Mouse (Mus musculus) common myeloid progenitor, adult 5-6 weeks (primary cell): Measurements from ENCODE around the gene Pmf1. TPM values are rescaled to one million over a fixed set of nuclear protein-coding genes. Genes with fewer than 3 reads are reported as not detected.

Experiments
- ATAC-seq: replicated peaks from 2 replicates; pipeline ENCODE4 v1.8.0; 2016; ENCODE audit warnings: low read depth, mild to moderate bottlenecking, moderate TSS enrichment, inconsistent platforms; ENCODE audit not compliant: poor library complexity, severe bottlenecking
- total RNA-seq: library from RNA; stranded (forward); fragments of 200-1000, 187-1606 nt; gene quantifications from 2 replicates; pipeline ENCODE4 v1.2.3, GENCODE M21; 2017

Gene Pmf1
- total RNA-seq, 1 experiment from 2014 or later: 88.3 TPM

DNA sequence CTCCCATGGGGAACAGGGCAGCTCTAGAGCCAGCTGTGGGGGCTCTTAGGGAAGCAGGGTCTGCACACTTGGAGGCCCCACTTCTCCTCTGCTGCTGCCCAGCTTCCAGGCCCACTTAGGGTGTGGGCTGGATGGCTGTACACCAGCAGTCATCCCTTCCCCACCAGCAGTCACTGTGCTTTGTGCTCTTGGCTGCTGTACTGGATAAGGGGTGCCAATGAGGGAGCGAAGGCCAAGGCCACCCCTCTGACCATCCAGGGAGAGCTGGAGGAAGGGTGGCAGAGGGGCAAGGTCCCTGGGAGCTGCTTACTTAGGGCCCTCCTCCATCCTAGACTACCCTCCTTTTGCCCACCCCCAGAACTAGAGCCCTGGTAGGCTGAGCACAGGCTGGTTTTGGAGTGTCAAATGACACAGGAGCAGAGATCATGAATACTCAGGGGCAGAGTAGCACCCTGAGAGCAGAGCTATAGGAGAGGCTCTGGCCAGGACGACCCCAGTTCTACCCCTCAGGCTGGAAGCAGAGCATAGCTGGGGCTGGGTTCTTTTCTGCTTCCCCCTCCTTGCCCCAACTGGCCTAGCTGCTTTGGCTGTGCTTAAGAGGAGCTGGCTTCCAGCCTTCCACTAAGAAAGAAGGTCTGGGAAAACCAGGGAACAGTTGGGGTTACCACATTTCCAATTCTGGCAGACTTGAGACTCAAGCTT is 48.4 kb downstream of the Pmf1 start:
- ATAC-seq: no peak

DNA sequence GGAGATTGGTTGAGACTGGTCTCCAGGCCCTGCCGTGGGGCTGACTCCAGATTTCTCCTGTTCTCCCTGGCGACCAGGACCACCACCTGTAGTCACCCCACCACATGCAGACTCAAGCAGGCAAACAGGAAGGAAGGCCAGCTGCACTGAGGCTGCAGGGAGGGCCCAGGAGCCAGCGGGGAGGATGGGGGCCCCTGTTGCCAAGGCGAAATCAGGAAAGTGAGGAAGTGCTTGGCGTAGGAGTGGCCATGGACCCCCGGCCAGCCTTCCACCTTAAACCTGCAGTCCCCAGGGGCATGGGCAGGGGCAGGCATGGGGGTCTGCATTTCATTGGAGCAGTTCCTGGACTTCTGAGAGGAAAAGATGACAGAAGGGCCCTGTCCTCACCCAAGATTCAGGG is 49.0 kb downstream of the Pmf1 start:
- no peak for ATAC-seq

DNA sequence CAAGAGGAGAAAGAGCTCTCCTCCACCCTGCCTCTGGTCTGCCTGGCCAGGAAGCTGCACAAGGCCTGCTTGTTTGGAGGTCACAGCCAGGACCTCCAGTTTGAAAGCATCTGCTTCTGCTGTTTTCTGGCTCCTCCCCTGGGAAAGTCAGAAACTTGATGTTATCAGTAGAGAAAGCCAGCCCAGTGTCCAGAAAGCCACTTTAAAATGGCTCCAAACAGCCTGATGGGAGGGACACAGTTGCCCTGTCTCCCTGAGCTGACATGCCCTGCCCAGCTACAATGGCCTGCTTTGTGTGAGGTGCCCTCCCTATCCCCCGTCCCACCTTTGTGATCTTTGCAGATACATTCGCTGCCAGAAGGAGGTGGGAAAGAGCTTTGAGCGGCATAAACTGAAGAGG is 50.1 kb downstream of the Pmf1 start:
- no peak for ATAC-seq

- ATAC-seq: no peak
These were observed 50.5 kb downstream of the Pmf1 start for GRCm38 (mm10) chr3:88359584-88359983.

DNA sequence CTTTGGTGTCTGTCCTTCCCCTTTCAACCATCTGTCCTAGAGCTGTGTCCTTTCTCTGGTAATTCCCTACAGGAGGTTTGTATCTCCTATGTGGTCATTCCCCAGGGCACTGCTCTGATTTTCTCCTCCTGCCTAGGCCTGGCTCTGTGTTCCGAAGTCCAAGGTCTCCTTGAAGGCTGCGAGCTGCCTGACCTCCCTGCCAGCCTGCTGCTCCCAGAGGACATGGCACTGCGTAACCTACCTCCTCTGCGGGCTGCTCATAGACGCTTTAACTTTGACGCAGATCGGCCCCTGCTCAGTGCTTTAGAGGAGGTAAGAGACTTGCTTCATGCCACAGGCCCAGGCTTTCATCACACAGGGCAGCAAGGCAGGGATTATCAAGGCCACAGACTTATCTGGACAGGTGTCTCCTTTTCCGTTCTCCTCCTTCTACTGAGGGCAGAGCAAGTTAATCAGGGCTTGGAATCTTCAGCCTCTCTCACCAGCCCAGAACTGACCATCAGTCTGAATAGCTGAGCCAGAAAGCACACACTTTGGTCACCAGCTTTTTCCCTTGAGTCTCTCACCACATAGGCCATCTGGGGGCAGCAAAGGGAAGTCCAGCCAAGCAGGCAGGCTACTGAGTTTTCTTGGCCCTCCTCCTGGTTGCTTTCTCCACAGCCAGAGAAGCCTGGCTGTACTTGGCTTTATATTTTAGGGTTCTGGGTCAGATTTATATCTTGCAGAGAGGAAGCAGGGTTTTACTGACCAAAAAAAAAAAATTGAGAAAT is 55.5 kb downstream of the Pmf1 start:
- no peak for ATAC-seq

GRCm38 (mm10) chr3:88352907-88353306 is 57.2 kb downstream of the Pmf1 start:
- no peak for ATAC-seq

DNA sequence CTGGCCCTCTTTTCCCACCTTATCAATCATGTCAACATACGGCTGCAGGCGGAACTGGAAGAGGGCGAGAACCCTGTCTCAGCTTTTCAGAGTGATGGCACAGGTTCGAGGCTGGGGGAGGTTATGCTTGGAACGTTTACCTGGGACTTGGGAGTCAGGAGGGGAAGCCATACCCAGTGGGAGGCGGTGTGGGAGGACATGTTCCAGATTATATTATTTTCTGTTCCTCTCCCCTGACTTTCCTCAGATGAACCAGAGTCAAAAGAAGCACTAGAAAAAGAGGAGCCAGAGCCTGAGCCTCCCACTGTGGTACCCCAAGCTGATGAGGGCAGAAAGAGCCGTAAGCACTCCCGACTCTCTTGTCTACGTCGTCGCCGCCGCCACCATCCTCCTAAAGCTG is 59.4 kb downstream of the Pmf1 start:
- ATAC-seq: no peak

Other genes with a start within 250 kb of the Pmf1 start
- not detected in 2 replicates for gene Rhbg, start 155.6 kb downstream of the Pmf1 start, total RNA-seq
- not detected in 2 replicates for gene Gm38392, start 123.1 kb downstream of the Pmf1 start, total RNA-seq
- gene Tsacc, start 113.3 kb downstream of the Pmf1 start, total RNA-seq: 2.6 and 2.8 TPM in 2 replicates
- gene Cct3, start 113.2 kb downstream of the Pmf1 start, total RNA-seq: 331 and 375 TPM in 2 replicates
- 8.6 and 19.4 TPM in 2 replicates for gene Glmp, start 85.3 kb downstream of the Pmf1 start, total RNA-seq
- 6.7 TPM in 1 of 2 replicates, not detected in the other for gene Tmem79, start 74.2 kb downstream of the Pmf1 start, total RNA-seq
- gene Smg5, start 74.1 kb downstream of the Pmf1 start, total RNA-seq: 48.9 and 61.2 TPM in 2 replicates
- not detected in 2 replicates for gene Paqr6, start 45.7 kb downstream of the Pmf1 start, total RNA-seq
- not detected in 2 replicates for gene Bglap3, start 37.6 kb downstream of the Pmf1 start, total RNA-seq
- not detected in 2 replicates for gene Bglap2, start 31.6 kb downstream of the Pmf1 start, total RNA-seq
- gene Bglap, start 25.9 kb downstream of the Pmf1 start, total RNA-seq: not detected in 2 replicates
- gene Slc25a44, start 14.8 kb upstream of the Pmf1 start, total RNA-seq: 16.8 and 17.1 TPM in 2 replicates
- gene Sema4a, start 50.9 kb upstream of the Pmf1 start, total RNA-seq: 2.5 and 4.7 TPM in 2 replicates
- 19.3 and 25.6 TPM in 2 replicates for gene Lmna, start 99.6 kb upstream of the Pmf1 start, total RNA-seq
- gene Mex3a, start 122.1 kb upstream of the Pmf1 start, total RNA-seq: 7.2 and 9.6 TPM in 2 replicates
- not detected in 2 replicates for gene Rab25, start 138.0 kb upstream of the Pmf1 start, total RNA-seq
- 47.2 and 56.0 TPM in 2 replicates for gene Lamtor2, start 142.7 kb upstream of the Pmf1 start, total RNA-seq
- 47.1 and 48.5 TPM in 2 replicates for gene Ubqln4, start 143.4 kb upstream of the Pmf1 start, total RNA-seq
- 144 and 157 TPM in 2 replicates for gene Ssr2, start 165.5 kb upstream of the Pmf1 start, total RNA-seq
- 92.2 and 93.1 TPM in 2 replicates for gene Arhgef2, start 195.6 kb upstream of the Pmf1 start, total RNA-seq
- not detected in 2 replicates for gene Rxfp4, start 242.8 kb upstream of the Pmf1 start, total RNA-seq